Mouse (Mus musculus) sigmoid colon, adult 10 weeks (tissue): ENCODE measurements around the gene Ifna5. TPM values are rescaled to one million over a fixed set of nuclear protein-coding genes. Genes with fewer than 3 reads are reported as not detected.

ENCODE experiments used
- polyA plus RNA-seq: library from polyadenylated mRNA; stranded (reverse); fragments of 350-450 nt; fragmentation: Illumina TruSeq; extraction: RNeasy Lipid Tissue Mini Kit (QIAGEN cat#74804); gene quantifications from one replicate; pipeline ENCODE4 v1.2.3, GENCODE M21; 2014; ENCODE audit warnings: low read depth, low replicate concordance

The Ifna5 gene
- not detected for polyA plus RNA-seq

DNA sequence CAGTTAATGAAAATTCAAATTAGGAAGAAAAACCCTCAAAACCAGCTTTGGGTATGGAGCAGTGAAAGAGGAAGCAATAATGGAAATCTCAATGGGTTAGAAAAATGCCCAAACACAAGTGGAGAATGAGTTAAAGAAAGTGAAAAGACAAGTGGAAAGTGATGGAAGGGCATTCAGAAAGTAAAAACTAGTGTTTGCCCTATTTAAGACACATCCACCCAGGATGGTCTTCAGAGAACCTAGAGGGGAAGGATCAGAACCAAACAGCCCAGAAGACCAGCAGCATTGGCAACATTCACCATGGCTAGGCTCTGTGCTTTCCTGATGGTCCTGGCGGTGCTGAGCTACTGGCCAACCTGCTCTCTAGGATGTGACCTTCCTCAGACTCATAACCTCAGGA is at the start of gene Ifna5:
Ifna5 (plus strand) TSS at position 301 of the 400 bp plus-strand sequence.

DNA sequence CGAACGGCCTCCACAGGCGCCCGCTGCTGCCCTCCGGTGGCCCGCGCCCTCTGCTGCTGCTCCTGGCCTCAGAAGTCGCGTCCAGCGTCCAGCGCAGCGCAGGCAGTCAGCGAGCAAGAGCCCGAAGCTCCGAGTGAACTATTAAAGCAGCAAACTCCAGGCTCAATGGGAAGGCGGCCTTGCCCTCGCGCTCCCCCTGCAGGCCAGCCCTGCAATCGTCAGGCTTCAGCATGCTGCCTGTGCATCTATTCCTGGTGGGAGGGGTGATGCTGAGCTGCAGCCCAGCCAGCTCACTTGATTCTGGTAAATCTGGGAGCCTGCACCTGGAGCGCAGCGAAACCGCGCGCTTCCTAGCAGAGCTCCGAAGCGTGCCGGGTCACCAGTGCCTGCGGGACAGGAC is 46.9 kb upstream of the Ifna5 start, which contains the start of gene Gm13277:
Gm13277 (plus strand) TSS at position 231 of the 400 bp plus-strand sequence.

DNA sequence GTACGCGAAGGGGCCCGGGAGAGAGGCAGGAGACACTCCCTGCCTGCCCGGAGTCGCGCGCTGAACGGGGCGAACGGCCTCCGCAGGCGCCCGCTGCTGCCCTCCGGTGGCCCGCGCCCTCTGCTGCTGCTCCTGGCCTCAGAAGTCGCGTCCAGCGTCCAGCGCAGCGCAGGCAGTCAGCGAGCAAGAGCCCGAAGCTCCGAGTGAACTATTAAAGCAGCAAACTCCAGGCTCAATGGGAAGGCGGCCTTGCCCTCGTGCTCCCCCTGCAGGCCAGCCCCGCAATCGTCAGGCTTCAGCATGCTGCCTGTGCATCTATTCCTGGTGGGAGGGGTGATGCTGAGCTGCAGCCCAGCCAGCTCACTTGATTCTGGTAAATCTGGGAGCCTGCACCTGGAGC is 44.1 kb upstream of the Ifna5 start, which contains the start of gene Gm13278:
Gm13278 (plus strand) TSS at position 301 of the 400 bp plus-strand sequence.

DNA sequence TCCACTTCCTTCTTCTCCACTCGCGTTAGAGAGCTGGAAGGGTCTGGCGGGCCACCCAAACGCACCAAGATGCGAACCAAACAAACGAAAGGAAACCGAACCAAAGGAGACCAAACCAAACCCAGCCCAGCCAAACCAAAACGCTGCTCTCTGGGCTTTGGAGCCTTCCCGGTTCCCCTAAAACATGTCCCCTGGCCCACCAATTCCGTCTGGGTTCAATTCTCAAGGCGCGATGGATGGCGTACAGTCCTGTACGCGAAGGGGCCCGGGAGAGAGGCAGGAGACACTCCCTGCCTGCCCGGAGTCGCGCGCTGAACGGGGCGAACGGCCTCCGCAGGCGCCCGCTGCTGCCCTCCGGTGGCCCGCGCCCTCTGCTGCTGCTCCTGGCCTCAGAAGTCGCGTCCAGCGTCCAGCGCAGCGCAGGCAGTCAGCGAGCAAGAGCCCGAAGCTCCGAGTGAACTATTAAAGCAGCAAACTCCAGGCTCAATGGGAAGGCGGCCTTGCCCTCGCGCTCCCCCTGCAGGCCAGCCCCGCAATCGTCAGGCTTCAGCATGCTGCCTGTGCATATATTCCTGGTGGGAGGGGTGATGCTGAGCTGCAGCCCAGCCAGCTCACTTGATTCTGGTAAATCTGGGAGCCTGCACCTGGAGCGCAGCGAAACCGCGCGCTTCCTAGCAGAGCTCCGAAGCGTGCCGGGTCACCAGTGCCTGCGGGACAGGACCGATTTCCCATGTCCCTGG is 41.2 kb upstream of the Ifna5 start, which contains the start of gene Gm13275:
Gm13275 (plus strand) TSS at position 552 of the 740 bp plus-strand sequence.

DNA sequence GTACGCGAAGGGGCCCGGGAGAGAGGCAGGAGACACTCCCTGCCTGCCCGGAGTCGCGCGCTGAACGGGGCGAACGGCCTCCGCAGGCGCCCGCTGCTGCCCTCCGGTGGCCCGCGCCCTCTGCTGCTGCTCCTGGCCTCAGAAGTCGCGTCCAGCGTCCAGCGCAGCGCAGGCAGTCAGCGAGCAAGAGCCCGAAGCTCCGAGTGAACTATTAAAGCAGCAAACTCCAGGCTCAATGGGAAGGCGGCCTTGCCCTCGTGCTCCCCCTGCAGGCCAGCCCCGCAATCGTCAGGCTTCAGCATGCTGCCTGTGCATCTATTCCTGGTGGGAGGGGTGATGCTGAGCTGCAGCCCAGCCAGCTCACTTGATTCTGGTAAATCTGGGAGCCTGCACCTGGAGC is 38.2 kb upstream of the Ifna5 start, which contains the start of gene Gm13279:
Gm13279 (plus strand) TSS at position 301 of the 400 bp plus-strand sequence.

DNA sequence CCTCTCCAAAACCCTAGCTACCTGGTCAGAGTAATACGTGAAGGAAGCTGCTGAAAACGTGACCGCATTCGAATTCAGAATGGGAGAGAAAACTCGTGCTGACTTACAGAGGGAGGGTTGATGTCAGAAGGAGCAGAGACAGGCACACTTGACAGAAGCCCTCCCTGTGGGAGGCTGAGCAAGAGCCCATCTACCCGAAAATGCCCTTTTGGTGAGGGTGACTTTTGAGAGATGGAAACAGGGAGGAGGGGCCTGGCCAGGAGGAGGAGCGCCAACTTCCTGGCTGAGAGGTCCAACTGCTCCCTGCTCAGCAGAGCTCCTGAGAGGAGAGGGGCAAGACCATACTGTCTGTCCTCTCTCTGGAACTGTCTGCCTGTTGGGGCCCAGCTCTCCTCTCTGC is 36.0 kb upstream of the Ifna5 start, which contains the start of gene Gm13285:
Gm13285 (plus strand) TSS at position 301 of the 400 bp plus-strand sequence.

DNA sequence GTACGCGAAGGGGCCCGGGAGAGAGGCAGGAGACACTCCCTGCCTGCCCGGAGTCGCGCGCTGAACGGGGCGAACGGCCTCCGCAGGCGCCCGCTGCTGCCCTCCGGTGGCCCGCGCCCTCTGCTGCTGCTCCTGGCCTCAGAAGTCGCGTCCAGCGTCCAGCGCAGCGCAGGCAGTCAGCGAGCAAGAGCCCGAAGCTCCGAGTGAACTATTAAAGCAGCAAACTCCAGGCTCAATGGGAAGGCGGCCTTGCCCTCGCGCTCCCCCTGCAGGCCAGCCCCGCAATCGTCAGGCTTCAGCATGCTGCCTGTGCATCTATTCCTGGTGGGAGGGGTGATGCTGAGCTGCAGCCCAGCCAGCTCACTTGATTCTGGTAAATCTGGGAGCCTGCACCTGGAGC is 32.4 kb upstream of the Ifna5 start, which contains the start of gene Gm13287:
Gm13287 (plus strand) TSS at position 301 of the 400 bp plus-strand sequence.

DNA sequence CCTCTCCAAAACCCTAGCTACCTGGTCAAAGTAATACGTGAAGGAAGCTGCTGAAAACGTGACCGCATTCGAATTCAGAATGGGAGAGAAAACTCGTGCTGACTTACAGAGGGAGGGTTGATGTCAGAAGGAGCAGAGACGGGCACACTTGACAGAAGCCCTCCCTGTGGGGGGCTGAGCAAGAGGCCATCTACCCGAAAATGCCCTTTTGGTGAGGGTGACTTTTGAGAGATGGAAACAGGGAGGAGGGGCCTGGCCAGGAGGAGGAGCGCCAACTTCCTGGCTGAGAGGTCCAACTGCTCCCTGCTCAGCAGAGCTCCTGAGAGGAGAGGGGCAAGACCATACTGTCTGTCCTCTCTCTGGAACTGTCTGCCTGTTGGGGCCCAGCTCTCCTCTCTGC is 30.1 kb upstream of the Ifna5 start, which contains the start of gene Gm13288:
Gm13288 (plus strand) TSS at position 301 of the 400 bp plus-strand sequence.

DNA sequence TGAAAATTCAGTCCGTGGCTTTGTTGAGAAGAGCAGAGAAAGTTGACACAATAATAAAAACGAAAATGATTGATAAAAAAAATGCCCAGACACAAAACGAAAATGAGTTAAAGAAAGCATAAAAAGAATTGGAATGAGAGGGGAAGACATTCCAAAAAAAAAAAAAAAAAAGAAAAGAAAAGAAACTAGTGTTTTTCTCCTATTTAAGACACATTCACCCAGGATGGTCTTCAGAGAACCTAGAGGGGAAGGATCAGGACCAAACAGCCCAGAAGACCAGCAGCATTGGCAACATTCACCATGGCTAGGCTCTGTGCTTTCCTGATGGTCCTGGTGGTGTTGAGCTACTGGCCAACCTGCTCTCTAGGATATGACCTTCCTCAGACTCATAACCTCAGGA is 19.4 kb upstream of the Ifna5 start, which contains the start of gene Ifna7:
Ifna7 (plus strand) TSS at position 301 of the 400 bp plus-strand sequence.

DNA sequence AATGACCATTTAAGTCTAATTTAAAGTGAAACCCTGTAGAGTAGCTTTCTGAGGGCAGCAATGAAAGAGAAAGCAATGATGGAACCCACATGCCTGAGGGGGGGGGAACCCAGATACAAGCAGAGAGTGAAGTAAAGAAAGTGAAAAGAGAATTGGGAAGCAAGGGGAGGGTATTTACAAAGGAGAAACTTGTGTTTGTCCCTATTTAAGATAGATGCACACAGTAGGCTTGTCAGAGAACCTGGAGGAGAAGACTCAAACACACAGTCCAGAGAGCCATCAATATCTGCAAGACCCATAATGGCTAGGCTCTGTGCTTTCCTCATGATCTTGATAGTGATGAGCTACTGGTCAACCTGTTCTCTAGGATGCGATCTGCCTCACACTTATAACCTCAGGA is 15.7 kb upstream of the Ifna5 start, which contains the start of gene Ifna11:
Ifna11 (plus strand) TSS at position 301 of the 400 bp plus-strand sequence.

DNA sequence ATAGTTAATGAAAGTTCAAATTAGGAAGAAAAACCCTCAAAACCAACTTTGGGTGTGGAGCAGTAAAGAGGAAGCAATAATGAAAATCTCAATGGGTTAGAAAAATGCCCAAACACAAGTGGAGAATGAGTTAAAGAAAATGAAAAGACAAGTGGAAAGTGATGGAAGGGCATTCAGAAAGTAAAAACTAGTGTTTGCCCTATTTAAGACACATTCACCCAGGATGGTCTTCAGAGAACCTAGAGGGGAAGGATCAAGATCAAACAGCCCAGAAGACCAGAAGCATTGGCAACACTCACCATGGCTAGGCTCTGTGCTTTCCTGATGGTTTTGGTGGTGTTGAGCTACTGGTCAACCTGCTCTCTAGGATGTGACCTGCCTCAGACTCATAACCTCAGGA is 8.2 kb upstream of the Ifna5 start, which contains the start of gene Ifna6:
Ifna6 (plus strand) TSS at position 301 of the 400 bp plus-strand sequence.

DNA sequence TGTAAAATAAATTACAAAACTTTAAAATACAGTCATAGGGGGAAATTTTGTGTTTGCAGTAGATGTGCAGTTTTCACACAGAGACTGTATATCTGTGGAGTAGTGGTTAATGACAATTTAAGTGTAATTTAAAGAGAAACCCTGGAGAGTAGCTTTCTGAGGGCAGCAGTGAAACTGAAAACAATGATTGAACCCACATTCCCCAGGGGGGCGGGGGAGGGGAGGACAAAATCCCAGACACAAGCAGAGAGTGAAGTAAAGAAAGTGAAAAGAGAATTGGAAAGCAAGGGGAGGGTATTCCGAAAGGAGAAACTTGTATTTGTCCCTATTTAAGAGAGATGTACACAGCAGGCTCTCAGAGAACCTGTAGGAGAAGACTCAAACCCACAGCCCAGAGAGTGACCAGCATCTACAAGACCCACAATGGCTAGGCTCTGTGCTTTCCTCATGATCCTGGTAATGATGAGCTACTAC is 6.2 kb downstream of the Ifna5 start, which contains the start of gene Ifna4:
Ifna4 (plus strand) TSS at position 424 of the 474 bp plus-strand sequence.

DNA sequence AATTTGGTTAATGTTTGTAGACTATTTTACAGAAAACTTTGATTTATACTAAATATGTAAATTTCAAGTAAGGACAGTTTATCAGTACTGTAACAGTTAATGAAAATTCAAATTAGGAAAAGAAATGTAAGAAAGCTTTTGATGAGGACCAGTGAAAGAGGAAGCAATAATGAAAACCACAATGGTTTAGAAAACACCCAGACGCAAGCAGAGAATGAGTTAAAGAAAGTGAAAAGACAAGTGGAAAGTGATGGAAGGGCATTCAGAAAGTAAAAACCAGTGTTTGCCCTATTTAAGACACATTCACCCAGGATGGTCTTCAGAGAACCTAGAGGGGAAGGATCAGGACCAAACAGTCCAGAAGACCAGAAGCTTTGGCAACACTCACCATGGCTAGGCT is 14.4 kb downstream of the Ifna5 start, which contains the start of gene Ifna1:
Ifna1 (plus strand) TSS at position 390 of the 400 bp plus-strand sequence.

DNA sequence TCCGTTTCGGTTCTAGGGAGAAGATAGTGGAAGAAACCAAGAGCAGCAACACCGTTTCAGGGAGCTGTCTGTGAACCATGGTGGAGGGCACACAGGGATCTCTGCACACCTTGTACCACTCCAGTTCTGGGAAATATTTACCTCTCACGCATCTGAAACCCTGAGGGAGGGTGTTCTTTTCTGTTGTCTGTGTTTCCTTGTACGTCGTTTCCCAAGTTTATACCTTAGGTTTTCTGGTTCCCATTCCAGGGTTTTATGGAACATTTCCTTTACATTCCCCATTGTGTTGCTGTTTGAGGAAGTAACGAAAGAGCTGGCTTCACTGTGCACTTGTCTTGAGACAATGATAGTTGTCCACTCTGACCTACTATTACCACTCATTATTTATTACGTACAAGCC is 44.8 kb downstream of the Ifna5 start, which contains the start of gene Ifne:
Ifne (minus strand) TSS at position 101 of the 400 bp plus-strand sequence.

Other genes with a start within 250 kb of the Ifna5 start
- not detected for gene Ifna9, start 243.1 kb upstream of the Ifna5 start, polyA plus RNA-seq
- not detected for gene Ifna12, start 232.1 kb upstream of the Ifna5 start, polyA plus RNA-seq
- gene C87499, start 201.1 kb upstream of the Ifna5 start, polyA plus RNA-seq, result not detected
- gene Ifna13, start 191.1 kb upstream of the Ifna5 start, polyA plus RNA-seq, result not detected
- not detected for gene Ifna16, start 158.6 kb upstream of the Ifna5 start, polyA plus RNA-seq
- gene Ifna2, start 151.6 kb upstream of the Ifna5 start, polyA plus RNA-seq, result not detected
- not detected for gene Ifnab, start 144.2 kb upstream of the Ifna5 start, polyA plus RNA-seq
- not detected for gene Gm26566, start 113.7 kb upstream of the Ifna5 start, polyA plus RNA-seq
- 150 TPM for gene Klhl9, start 113.1 kb upstream of the Ifna5 start, polyA plus RNA-seq
- gene Gm13271, start 80.7 kb upstream of the Ifna5 start, polyA plus RNA-seq, result not detected
- gene Gm13283, start 75.4 kb upstream of the Ifna5 start, polyA plus RNA-seq, result not detected
- not detected for gene Gm13290, start 61.7 kb upstream of the Ifna5 start, polyA plus RNA-seq
- not detected for gene Gm13289, start 58.6 kb upstream of the Ifna5 start, polyA plus RNA-seq
- gene Gm13272, start 55.7 kb upstream of the Ifna5 start, polyA plus RNA-seq, result not detected
- gene Ifnz, start 53.4 kb upstream of the Ifna5 start, polyA plus RNA-seq, result not detected
- not detected for gene Gm13276, start 49.8 kb upstream of the Ifna5 start, polyA plus RNA-seq
- not detected for gene Gm13277, start 46.9 kb upstream of the Ifna5 start, polyA plus RNA-seq
- gene Gm13278, start 44.0 kb upstream of the Ifna5 start, polyA plus RNA-seq, result not detected
- not detected for gene Gm13275, start 41.0 kb upstream of the Ifna5 start, polyA plus RNA-seq
- gene Gm13279, start 38.1 kb upstream of the Ifna5 start, polyA plus RNA-seq, result not detected
- not detected for gene Gm13285, start 35.9 kb upstream of the Ifna5 start, polyA plus RNA-seq
- gene Gm13287, start 32.3 kb upstream of the Ifna5 start, polyA plus RNA-seq, result not detected
- gene Gm13288, start 30.0 kb upstream of the Ifna5 start, polyA plus RNA-seq, result not detected
- not detected for gene Ifna7, start 19.3 kb upstream of the Ifna5 start, polyA plus RNA-seq
- gene Ifna11, start 15.6 kb upstream of the Ifna5 start, polyA plus RNA-seq, result not detected
- gene Ifna6, start 8.1 kb upstream of the Ifna5 start, polyA plus RNA-seq, result not detected
- gene Ifna4, start 6.3 kb downstream of the Ifna5 start, polyA plus RNA-seq, result not detected
- not detected for gene Ifna1, start 14.6 kb downstream of the Ifna5 start, polyA plus RNA-seq
- gene Ifne, start 44.7 kb downstream of the Ifna5 start, polyA plus RNA-seq, result not detected